Mouse (Mus musculus): ENCODE measurements around the gene Meis3. TPM values are rescaled to one million over a fixed set of nuclear protein-coding genes. Genes with fewer than 3 reads are reported as not detected.
A peak's percentile ranks its signal among the peaks of the same experiment; 100 is the strongest.

The Meis3 gene
- total and polyA plus RNA-seq, 3 experiments: 4.3 to 8.7 (median 4.6) TPM

GRCm38 (mm10) chr7:16134951-16135392 is 39.9 kb upstream of the Meis3 start:
- H3K79me2 ChIP-seq (replicated peaks; ENCODE audit: control insufficient read depth, insufficient read depth, low read length): no peaks in the 10 kb centered on the region
- H3K4me1 ChIP-seq (ENCODE audit: control insufficient read depth, insufficient read depth, low read length): no peaks in the 10 kb centered on the region
- H3K27me3 ChIP-seq (ENCODE audit: control insufficient read depth, insufficient read depth, low read length): peaks cover 3% of the 10 kb centered on the region; the same call in 1 of the 2 replicates
- TF ChIP-seq EP300 (IDR thresholded peaks at IDR 0.05; ENCODE audit: insufficient read depth, low read depth, low read length): no peak
- no peak for TF ChIP-seq POLR2A (IDR thresholded peaks at IDR 0.05; ENCODE audit: insufficient read depth, low read depth, low read length)
- TF ChIP-seq CTCF (IDR thresholded peaks at IDR 0.05): no peak
- WGBS: 72% methylated on average over 7 of the region's 7 CpGs
- no peak overlapping the region for H3K4me3 ChIP-seq
- intact Hi-C loops (cut with DNase I): no loop called here
- DNase-seq: no peak
- H3K36me3 ChIP-seq (ENCODE audit: control insufficient read depth, insufficient read depth, low read length): no peaks in the 10 kb centered on the region
- H3K9ac ChIP-seq (ENCODE audit: low read depth, low read length): no peak overlapping the region
- no peak overlapping the region for H3K27ac ChIP-seq

GRCm38 (mm10) chr7:16146489-16147410 is 28.1 kb upstream of the Meis3 start:
- Histone ChIP-seq H3K27ac (no peak overlapping the region), H3K79me2 (replicated peaks; ENCODE audit: control insufficient read depth, insufficient read depth, low read length) (no peaks in the 10 kb centered on the region), H3K4me3 (no peak overlapping the region), H3K9ac (ENCODE audit: low read depth, low read length) (no peak overlapping the region), H3K27me3 (ENCODE audit: control insufficient read depth, insufficient read depth, low read length) (0 out of 2 replicates have a peak, but pooled peaks cover 2% of the 10 kb centered on the region), H3K36me3 (ENCODE audit: control insufficient read depth, insufficient read depth, low read length) (no peaks in the 10 kb centered on the region), H3K4me1 (ENCODE audit: control insufficient read depth, insufficient read depth, low read length) (no peaks in the 10 kb centered on the region)
- no peak for TF ChIP-seq EP300 (IDR thresholded peaks at IDR 0.05; ENCODE audit: insufficient read depth, low read depth, low read length)
- no peak for TF ChIP-seq POLR2A (IDR thresholded peaks at IDR 0.05; ENCODE audit: insufficient read depth, low read depth, low read length)
- no peak for TF ChIP-seq CTCF (IDR thresholded peaks at IDR 0.05)
- no peak for DNase-seq
- 37% methylated on average over 27 of the region's 27 CpGs for WGBS
- intact Hi-C loops (cut with DNase I): loop anchor here (5.0 kb wide), 1 partner anchor 41 kb away; no protein-coding TSS in a partner anchor

- TF ChIP-seq EP300 (IDR thresholded peaks at IDR 0.05; ENCODE audit: insufficient read depth, low read depth, low read length) (no peak), CTCF (IDR thresholded peaks at IDR 0.05) (no peak), POLR2A (IDR thresholded peaks at IDR 0.05; ENCODE audit: insufficient read depth, low read depth, low read length) (no peak)
- H3K9ac ChIP-seq (ENCODE audit: low read depth, low read length): no peak overlapping the region
- DNase-seq: peak; percentile 46 to 74
- intact Hi-C loops (cut with DNase I): loop anchor here (5.0 kb wide), 1 partner anchor 40 kb away; no protein-coding TSS in a partner anchor
- no peaks in the 10 kb centered on the region for H3K36me3 ChIP-seq (ENCODE audit: control insufficient read depth, insufficient read depth, low read length)
- H3K79me2 ChIP-seq (replicated peaks; ENCODE audit: control insufficient read depth, insufficient read depth, low read length): no peaks in the 10 kb centered on the region
- H3K27me3 ChIP-seq (ENCODE audit: control insufficient read depth, insufficient read depth, low read length): 0 out of 2 replicates have a peak, but pooled peaks cover 2% of the 10 kb centered on the region
- H3K27ac ChIP-seq: no peak overlapping the region
- no peaks in the 10 kb centered on the region for H3K4me1 ChIP-seq (ENCODE audit: control insufficient read depth, insufficient read depth, low read length)
- WGBS: 14% methylated on average over 15 of the region's 15 CpGs
- H3K4me3 ChIP-seq: no peak overlapping the region
Observed at GRCm38 (mm10) chr7:16147643-16148042, 27.2 kb upstream of the Meis3 start.

- TF ChIP-seq POLR2A (IDR thresholded peaks at IDR 0.05; ENCODE audit: insufficient read depth, low read depth, low read length) (no peak), CTCF (IDR thresholded peaks at IDR 0.05) (no peak), EP300 (IDR thresholded peaks at IDR 0.05; ENCODE audit: insufficient read depth, low read depth, low read length) (no peak)
- Histone ChIP-seq H3K27ac (no peak overlapping the region), H3K4me1 (ENCODE audit: control insufficient read depth, insufficient read depth, low read length) (no peaks in the 10 kb centered on the region), H3K79me2 (replicated peaks; ENCODE audit: control insufficient read depth, insufficient read depth, low read length) (no peaks in the 10 kb centered on the region), H3K27me3 (ENCODE audit: control insufficient read depth, insufficient read depth, low read length) (0 out of 2 replicates have a peak, but pooled peaks cover 2% of the 10 kb centered on the region), H3K9ac (ENCODE audit: low read depth, low read length) (no peak overlapping the region), H3K4me3 (no peak overlapping the region), H3K36me3 (ENCODE audit: control insufficient read depth, insufficient read depth, low read length) (no peaks in the 10 kb centered on the region)
- 35% methylated on average over 5 of the region's 5 CpGs for WGBS
- intact Hi-C loops (cut with DNase I): loop anchor here (5.0 kb wide), 1 partner anchor 38 kb away; no protein-coding TSS in a partner anchor
- no peak for DNase-seq
Observed at GRCm38 (mm10) chr7:16149241-16149640, 25.6 kb upstream of the Meis3 start.

GRCm38 (mm10) chr7:16150191-16151145 is 24.4 kb upstream of the Meis3 start:
- intact Hi-C loops (cut with DNase I): no loop called here
- Histone ChIP-seq H3K4me1 (ENCODE audit: control insufficient read depth, insufficient read depth, low read length) (no peaks in the 10 kb centered on the region), H3K36me3 (ENCODE audit: control insufficient read depth, insufficient read depth, low read length) (no peaks in the 10 kb centered on the region), H3K27ac (no peak overlapping the region), H3K4me3 (no peak overlapping the region), H3K79me2 (replicated peaks; ENCODE audit: control insufficient read depth, insufficient read depth, low read length) (no peaks in the 10 kb centered on the region), H3K27me3 (ENCODE audit: control insufficient read depth, insufficient read depth, low read length) (0 out of 2 replicates have a peak, but pooled peaks cover 2% of the 10 kb centered on the region), H3K9ac (ENCODE audit: low read depth, low read length) (no peak overlapping the region)
- no peak for DNase-seq
- no peak for TF ChIP-seq POLR2A (IDR thresholded peaks at IDR 0.05; ENCODE audit: insufficient read depth, low read depth, low read length)
- WGBS: 63% methylated on average over 9 of the region's 9 CpGs

Data from heart, adult 2 months (tissue).